8 mouse cellular contexts compared by ENCODE assay signal in genomic region chr2:152227051-152227481, GRCm38 (mm10). TPM values are rescaled to one million over a fixed set of nuclear protein-coding genes. Genes with fewer than 3 reads are reported as not detected.
DNase-seq lines count a peak whose midpoint lies in the region; ATAC-seq and TF ChIP-seq lines count a peak whose summit lies in the region.

No protein-coding gene starts in this region.

- peak overlapping the region; percentile 85 for H3K4me3 ChIP-seq in bone marrow macrophage, adult 2 months (ENCODE audit: insufficient read depth, low read length)
- H3K4me3 ChIP-seq in embryonic fibroblast, embryonic 13.5 days (ENCODE audit: insufficient read depth, low read length), result peak overlapping the region; percentile 84
- peak overlapping the region; percentile 88 for H3K4me3 ChIP-seq in heart, embryonic 13.5 days
- H3K4me3 ChIP-seq in lung, postnatal 0 days (ENCODE audit: low read depth, low read length), result peak overlapping the region; percentile 86

- H3K4me1 ChIP-seq in bone marrow macrophage, adult 2 months (ENCODE audit: control insufficient read depth, insufficient read depth, low read length), result peaks cover 7% of the 10 kb centered on the region
- H3K4me1 ChIP-seq in embryonic fibroblast, embryonic 13.5 days (ENCODE audit: control insufficient read depth, insufficient read depth, low read length), result peaks cover 5% of the 10 kb centered on the region
- peaks cover 30% of the 10 kb centered on the region for H3K4me1 ChIP-seq in heart, embryonic 13.5 days
- peaks cover 4% of the 10 kb centered on the region; the same call in 1 of the 2 replicates for H3K4me1 ChIP-seq in lung, postnatal 0 days (ENCODE audit: insufficient read depth, low read depth, low read length)

- WGBS in heart, embryonic 13.5 days, result under 1% methylated on average over 37 of the region's 38 CpGs
- under 1% methylated on average over 32 of the region's 38 CpGs for WGBS in lung, postnatal 0 days

- TF ChIP-seq EP300 in lung, postnatal 0 days (IDR thresholded peaks at IDR 0.05), result no peak

- peak; percentile 78 for DNase-seq in ES-CJ7 (ENCODE audit: low read depth, low spot score)
- DNase-seq in kidney, postnatal 14 days, result peak; percentile 85
- DNase-seq in lung, postnatal 0 days (ENCODE audit: low spot score), result peak; percentile 84
- peak; percentile 46 for DNase-seq in ovary, postnatal 14 days (ENCODE audit: low spot score)
- DNase-seq in thymus, postnatal 36 days, result peak; percentile 75 to 78

- no peaks in the 10 kb centered on the region for H3K27me3 ChIP-seq in heart, embryonic 13.5 days (replicated peaks)
- no peaks in the 10 kb centered on the region for H3K27me3 ChIP-seq in lung, postnatal 0 days (replicated peaks; ENCODE audit: insufficient read depth, low read length)

- peak overlapping the region; percentile 79 for H3K27ac ChIP-seq in bone marrow macrophage, adult 2 months (ENCODE audit: insufficient read depth, low read depth, low read length)
- peak overlapping the region; percentile 93 for H3K27ac ChIP-seq in embryonic fibroblast, embryonic 13.5 days (ENCODE audit: insufficient read depth, low read length)
- H3K27ac ChIP-seq in heart, embryonic 13.5 days (replicated peaks), result peak overlapping the region; percentile 99
- peak overlapping the region; percentile 97 for H3K27ac ChIP-seq in lung, postnatal 0 days (ENCODE audit: low read length)

- H3K9ac ChIP-seq in heart, embryonic 13.5 days, result peak overlapping the region; percentile 96
- H3K9ac ChIP-seq in lung, postnatal 0 days (replicated peaks; ENCODE audit: low read depth), result peak overlapping the region; percentile 92

- peak; percentile 80 for ATAC-seq in heart, embryonic 13.5 days (ENCODE audit: extremely low read depth, insufficient number of reproducible peaks, low FRiP score, low TSS enrichment)
- ATAC-seq in lung, postnatal 0 days, result peak; percentile 72

- peaks cover 18% of the 10 kb centered on the region for H3K36me3 ChIP-seq in heart, embryonic 13.5 days
- H3K36me3 ChIP-seq in lung, postnatal 0 days (ENCODE audit: insufficient read depth, low read length), result no peaks in the 10 kb centered on the region

- no peak for TF ChIP-seq POLR2A in bone marrow macrophage, adult 2 months (IDR thresholded peaks at IDR 0.05; ENCODE audit: borderline replicate concordance, low read depth, low read length)
- peak; percentile 46 for TF ChIP-seq POLR2A in embryonic fibroblast, embryonic 13.5 days (IDR thresholded peaks at IDR 0.05; ENCODE audit: low read depth, low read length)

- TF ChIP-seq CTCF in bone marrow macrophage, adult 2 months (IDR thresholded peaks at IDR 0.05; ENCODE audit: low read depth, low read length), result no peak
- no peak for TF ChIP-seq CTCF in embryonic fibroblast, embryonic 13.5 days (IDR thresholded peaks at IDR 0.05; ENCODE audit: borderline replicate concordance, insufficient read depth, low read length)
- no peak for TF ChIP-seq CTCF in lung, postnatal 0 days (IDR thresholded peaks at IDR 0.05)

- peak overlapping the region; percentile 83 for H3K4me2 ChIP-seq in heart, embryonic 13.5 days
- H3K4me2 ChIP-seq in lung, postnatal 0 days (replicated peaks; ENCODE audit: low read depth, low read length), result peak overlapping the region; percentile 87

- no peaks in the 10 kb centered on the region for H3K9me3 ChIP-seq in heart, embryonic 13.5 days
- H3K9me3 ChIP-seq in lung, postnatal 0 days (ENCODE audit: low read length), result no peaks in the 10 kb centered on the region

RNA-seq across cellular contexts. Expression of gene Csnk2a1, which starts 0.4 kb away (rescaled TPM):
- 73.6 and 75.1 TPM in 2 replicates for polyA plus RNA-seq in bone marrow macrophage, adult 2 months (2012; ENCODE audit: insufficient read depth, insufficient read length, missing spikeins)
- 126 and 134 TPM in 2 replicates for polyA plus RNA-seq in embryonic fibroblast, embryonic 13.5 days (2011; ENCODE audit: insufficient read length, low read depth, missing spikeins)
- 52.5 and 71.1 TPM in 2 replicates for polyA plus RNA-seq in heart, embryonic 13.5 days (2015; fragmentation: Nextera tagmentation; extraction: Ambion mirVana)
- polyA plus RNA-seq in lung, postnatal 0 days (2015; fragmentation: Nextera tagmentation; extraction: Ambion mirVana), result 62.4 and 70.4 TPM in 2 replicates

Comparison
In these comparisons a context has a peak if more than half of its experiments do, and no peak if none do; other contexts are left out.
1. Peak in every context shown above with its lines: DNase-seq, ATAC-seq, H3K4me3 ChIP-seq and H3K27ac ChIP-seq.